Mouse (Mus musculus) adrenal gland, postnatal 25 days (tissue): ENCODE measurements around the gene Kctd6. TPM values are rescaled to one million over a fixed set of nuclear protein-coding genes. Genes with fewer than 3 reads are reported as not detected.
"Not testable (repeated sequence)": the region's sequence is repeated elsewhere in the genome, so short reads cannot be mapped to it uniquely, and the experiment has no call there.

Experiments
- DNase-seq: peaks from one replicate; pipeline ENCODE4 v3.0.0; 2021; ENCODE audit warnings: mixed read lengths
- long read RNA-seq: library from polyadenylated mRNA; stranded (forward); transcript quantifications from one replicate; pipeline ENCODE4 v2.0.0, GENCODE M21; 2021
- total RNA-seq: library from RNA; stranded (reverse); gene quantifications from 2 replicates; pipeline ENCODE4 v1.2.3, GENCODE M21; 2021

The Kctd6 gene
- 12.9 and 13.7 TPM in 2 replicates for total RNA-seq
- long read RNA-seq, transcript Kctd6-201 (3 exons, 1,650 nt), result major isoform, 22 of 27 reads
- long read RNA-seq, partial matches to known transcripts, result 4 of 27 reads
- long read RNA-seq, other reads (novel, unspliced or antisense), result 1 of 27 reads

DNA sequence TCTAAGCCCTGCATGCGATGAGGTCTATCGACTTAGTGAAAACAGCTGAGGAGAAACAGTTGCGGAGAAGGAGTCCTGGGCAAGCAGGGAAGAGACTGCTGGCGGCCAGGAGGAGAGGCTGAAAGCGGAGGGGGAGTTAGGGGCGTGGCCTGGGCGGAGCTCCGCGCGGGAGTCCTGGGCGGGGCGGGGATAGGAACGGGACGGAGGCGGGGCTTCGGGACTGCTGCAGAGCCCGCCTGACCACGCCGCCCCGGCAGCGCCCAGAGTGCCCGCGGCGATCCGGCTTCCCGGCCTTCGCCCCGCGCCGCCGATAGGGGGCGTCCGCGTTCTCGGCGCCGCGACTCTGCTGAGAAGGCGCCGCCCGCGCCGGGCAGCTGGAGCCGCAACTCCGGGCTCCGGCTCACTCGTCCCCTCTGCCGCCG is at the start of gene Kctd6:
Gene Kctd6, plus strand, starts transcription at position 338 of the 422 bp plus-strand sequence.
- DNase-seq, result peak; percentile 100

DNA sequence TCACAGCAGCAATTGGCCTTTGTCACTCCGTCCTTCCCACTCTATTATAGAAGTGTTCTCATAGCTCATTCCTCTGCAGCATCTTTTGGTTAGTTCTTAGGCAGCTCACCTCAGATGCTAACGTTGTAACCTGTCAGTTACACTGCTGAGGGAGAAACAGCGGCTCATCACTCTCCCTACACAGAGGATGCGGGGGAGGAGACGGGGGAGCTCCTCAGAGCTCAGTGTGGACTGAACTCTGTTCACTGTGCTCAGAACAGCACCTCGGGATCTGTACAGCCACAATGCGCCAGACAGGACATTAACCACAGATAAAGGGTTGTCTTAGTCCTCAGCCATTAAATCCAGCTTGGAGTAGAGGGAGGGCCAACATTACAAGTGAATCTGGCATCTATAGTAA is 49.5 kb upstream of the Kctd6 start:
- DNase-seq, result no peak

DNA sequence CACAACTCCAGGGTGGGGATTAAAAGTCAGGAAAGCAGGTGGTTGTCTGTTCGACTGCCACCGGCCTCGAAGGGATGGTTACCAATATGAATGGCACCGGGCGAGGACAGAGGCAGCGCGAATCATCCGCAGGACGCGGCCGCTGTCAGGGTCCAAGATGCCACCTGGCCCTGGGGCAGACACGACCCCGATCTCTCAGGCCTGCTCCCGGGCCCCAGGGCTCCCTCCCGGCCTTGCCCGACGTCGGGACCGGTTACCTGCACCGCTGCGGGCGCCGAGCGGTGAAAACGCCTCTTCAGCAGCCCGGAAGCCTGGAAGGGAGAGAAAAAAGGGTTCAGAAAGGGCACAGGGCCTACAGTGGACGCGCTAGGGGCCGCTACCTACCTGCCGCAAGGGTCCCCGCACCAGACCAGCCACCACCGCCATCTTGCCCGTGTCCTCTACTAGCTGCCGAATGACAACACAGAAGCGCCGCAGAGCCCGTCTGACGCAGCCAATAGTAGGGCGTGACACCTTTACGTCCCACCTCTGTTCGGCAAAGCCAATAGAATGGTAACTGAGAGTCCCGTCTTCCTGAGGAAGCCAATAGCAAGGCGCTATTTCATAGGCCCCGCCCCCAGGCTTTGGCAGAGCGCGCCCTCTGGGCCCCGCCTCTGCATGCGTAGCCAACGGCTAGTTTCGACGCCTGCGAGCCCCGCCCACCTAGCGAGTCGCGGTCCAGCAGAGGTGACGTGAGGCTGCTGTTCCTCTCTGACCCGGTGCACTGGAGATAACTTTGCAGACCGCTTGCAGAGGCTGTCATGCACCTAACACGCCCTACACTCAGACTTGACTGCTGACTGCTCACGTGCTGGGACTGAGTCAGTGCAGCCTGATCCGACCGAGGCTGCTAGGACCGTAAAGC is 41.2 kb upstream of the Kctd6 start, which contains the start of gene Pdhb:
Gene Pdhb, minus strand, starts transcription at position 519 of the 904 bp plus-strand sequence.
- DNase-seq, result peak; percentile 99

DNA sequence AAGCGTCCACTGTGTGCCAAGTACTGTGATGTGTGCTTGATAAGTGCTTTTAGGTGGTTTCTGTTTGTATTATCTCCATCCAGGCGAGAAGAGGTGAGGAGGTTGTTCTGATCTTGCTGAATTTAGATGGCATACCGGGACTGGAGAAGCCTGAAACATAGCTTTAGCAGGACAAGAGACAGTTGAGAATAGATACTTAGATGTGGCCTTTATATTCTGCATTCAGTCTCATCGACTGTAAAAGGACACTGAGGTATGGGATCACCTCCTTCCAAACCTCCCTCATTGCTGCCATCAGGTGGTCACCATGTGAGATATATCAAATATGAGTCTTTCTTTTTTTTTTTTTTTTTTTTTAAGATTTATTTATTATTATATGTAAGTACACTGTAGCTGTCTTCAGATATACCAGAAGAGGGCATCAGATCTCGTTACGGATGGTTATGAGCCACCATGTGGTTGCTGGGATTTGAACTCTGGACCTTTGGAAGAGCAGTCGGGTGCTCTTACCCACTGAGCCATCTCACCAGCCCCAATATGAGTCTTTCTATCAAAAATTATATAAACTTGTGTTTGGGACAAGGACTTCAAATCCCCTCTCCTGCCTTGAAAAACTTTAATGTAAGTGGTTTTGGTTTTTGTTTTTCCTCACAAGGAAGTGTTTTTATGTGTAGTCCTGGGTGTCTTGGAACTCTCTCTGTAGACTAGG is 40.2 kb upstream of the Kctd6 start:
- DNase-seq, result not testable (repeated sequence)

DNA sequence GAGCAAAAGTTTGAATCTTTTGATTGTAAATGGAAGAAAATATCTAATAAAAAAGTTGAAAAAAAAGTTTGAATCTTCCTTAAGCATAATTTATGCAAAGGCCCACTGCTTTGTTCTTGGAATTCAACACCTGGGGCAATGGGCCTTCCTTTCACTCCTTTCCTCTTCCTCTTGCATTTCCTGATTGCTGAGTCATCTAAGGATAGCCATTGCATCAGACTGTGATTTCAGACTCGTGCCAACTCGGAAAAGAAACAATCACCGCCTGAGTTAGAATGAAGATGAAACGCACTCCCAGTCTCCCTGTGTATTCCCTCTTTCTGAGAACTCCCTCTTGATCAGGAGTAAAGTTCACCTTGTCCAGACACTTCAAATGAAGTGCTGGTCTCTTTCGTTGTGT is 39.3 kb upstream of the Kctd6 start:
- no peak for DNase-seq

DNA sequence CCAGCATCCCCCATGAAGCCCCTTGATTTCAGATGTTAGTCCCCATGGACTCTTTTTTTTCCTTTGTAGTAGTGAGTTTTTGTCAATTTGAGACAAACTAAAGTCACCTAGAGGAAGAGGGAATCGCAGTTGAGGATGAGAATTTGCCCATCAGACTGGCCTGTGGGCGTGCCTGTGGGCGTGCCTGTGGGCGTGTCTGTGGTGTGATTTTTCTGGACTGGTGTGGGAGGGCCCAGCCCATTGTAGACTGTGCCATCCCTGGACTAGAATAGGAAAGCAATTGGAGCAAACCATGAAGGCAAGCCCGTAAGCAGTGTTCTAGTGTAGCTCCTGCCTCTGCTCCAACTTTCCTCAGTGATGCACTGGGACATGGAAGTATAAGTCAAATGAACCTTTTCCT is 37.7 kb upstream of the Kctd6 start:
- DNase-seq, result peak; percentile 37

DNA sequence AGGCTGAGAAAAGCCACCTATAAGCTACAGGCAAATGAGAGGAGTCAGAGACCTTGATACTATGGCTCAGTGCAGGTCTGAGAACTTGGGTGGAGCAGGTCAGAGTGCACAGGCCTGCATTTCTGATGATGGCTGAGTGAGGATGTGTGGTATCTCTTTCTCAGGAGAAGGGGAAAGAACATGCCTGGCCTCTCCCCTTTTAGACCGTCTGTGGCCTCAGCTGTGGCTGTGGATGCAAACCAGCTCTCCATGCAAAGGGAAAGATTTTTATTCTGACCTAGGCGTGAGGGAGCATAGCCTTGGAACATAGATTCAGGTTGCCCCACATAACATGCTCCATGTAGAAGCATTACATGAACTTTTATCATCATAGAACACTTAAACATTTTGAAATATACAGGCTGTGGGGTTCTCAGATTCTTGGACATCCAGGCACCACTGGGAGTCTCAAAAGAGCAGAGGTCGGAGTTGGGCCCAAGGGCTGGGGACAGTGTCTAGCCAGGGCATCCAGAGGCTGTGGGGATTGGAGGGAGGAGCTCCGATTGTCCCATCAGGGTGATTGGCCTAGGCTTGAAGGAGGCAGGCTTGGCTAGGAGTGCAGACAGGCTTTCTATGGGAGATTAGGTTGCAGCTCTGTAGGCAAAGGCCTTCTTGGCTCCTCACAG is 33.4 kb upstream of the Kctd6 start:
- no peak for DNase-seq

DNA sequence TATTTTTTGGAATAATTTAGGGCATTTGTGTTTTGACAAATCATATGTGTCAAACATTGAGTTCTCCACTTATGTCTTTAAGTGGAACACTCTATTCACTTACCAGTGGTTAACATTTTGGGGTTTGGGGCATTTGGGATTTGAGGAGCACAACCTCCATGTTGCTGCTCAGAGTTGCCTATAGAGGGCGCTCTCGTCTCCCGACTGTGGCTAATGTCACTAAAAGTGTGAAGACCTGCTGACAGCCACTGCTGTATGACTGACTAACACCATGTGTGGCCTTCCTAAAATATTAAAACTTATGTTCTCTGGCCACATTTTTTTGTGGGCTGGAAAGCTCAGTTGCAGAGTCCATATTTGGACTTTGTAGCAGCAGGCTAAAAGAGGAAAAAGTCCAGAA is 30.6 kb upstream of the Kctd6 start:
- no peak for DNase-seq

DNA sequence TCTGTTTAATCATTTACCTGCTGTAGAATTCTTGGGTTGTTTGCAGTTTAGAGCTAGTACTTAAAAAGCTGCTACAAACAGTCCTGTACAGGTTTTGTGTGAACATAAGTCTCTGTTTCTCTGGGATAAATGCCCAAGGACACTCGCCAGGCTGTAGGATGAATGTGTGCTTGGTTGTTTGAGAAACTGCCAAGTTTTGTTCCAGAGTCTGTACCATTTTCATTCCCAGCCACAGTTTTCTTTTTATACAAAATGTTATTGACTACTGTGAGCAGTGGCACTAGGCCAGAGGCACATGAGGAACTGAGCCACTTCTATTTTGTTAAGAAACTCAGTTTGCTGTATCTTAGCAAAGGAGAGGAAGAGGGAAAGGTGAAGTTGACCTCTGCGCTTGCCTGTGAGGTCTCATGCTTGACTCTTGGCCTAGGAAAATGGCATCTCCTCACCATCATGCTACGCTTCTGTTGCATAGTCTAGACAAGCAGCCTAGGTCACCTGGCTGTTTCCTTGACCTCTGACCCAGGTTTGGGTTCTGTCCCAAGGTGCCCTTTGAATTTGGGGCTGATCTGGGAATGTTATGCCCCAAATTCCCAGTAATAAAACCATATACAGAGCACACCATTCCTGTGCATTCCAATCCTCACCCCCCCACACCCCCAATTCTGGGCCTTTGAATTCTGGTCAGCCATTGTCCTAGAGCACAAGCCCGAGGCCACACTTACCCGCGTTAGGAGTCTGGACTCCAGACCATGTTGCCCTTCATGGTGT is 27.5 kb upstream of the Kctd6 start:
- DNase-seq, result peak; percentile 23

DNA sequence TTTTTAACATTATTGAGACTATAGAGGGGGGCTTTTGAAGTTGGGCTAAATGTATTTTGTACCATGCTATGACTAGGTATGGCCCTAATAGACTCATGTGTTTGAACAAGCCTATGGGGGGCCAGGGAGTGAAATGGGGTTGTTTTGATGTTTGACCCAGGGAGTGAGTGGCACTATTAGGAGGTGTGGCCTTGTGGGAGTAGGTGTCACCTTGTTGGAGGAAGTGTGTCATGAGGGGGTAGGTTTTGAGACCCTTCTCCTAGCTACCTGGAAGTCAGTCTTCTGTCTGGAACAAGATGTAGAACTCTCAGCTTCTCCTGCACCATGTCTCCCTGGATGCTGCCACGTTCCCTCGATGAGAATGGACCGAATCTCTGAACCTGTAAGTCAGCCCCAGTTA is 23.4 kb upstream of the Kctd6 start:
- DNase-seq, result no peak

DNA sequence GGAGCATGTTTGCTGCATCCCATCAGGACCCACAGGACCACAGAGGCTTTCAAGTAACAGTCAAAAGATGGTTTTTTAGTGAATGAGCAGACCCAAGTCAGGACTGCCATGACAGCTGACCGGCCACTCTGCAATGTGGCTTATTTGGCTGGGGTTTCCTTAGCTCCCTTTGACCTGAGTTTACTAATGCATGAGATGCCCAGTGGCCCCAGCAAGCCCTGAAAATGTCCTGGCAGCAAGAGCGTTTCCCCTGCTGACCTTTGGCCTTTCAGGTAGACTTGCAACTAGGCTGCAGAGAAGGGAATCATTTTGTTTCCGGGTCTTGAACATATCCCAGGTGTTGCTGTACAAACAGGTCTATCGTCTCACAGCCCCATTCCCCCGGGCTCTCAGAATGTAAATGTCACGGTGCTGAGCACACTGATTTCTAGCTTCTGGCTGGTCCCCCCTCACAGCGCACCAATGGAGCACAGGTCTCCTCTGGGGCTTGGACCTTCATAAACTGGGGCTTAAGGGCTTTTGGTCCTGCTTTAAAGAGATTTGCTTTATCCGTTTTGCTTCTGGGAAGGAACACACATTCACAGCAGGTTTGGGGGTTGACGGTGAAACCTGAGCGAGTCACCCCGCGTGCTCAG is 22.5 kb upstream of the Kctd6 start:
- no peak for DNase-seq

DNA sequence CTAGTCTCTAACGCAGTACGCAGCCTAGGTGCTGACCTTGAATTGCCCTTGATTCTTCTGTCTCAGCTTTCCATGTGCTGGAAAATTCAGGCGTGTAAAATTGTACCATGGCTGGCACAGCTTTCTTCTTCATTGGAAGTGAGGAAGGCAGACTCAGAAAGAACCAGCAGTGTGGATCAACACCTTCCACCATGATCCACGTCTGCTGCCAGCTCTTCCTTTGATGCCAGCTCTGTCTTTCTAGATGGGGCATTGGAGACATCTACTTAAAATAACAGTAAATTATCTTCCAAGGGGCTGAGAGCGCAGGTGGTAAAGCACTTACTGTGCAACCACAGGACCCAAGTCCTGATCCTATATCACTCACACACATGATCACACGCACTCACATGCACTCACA is 21.2 kb upstream of the Kctd6 start:
- no peak for DNase-seq

DNA sequence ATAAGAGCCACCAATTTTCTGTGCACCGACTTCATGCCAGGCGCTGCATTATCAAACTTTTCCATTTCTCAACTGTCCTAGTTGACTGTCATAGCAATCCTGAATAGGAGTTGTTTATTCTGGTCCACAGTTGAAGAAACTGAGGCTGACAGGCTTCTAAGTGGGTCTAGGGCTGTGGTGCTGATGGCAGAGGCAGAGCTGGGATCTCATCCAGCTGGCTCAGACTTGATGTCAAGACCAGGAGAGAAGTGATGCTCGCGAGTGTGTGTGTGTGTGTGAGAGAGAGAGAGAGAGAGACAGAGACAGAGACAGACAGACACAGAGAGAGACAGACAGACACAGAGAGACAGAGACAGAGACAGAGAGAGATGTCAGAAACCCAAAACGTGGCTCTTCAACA is 13.2 kb upstream of the Kctd6 start:
- no peak for DNase-seq

DNA sequence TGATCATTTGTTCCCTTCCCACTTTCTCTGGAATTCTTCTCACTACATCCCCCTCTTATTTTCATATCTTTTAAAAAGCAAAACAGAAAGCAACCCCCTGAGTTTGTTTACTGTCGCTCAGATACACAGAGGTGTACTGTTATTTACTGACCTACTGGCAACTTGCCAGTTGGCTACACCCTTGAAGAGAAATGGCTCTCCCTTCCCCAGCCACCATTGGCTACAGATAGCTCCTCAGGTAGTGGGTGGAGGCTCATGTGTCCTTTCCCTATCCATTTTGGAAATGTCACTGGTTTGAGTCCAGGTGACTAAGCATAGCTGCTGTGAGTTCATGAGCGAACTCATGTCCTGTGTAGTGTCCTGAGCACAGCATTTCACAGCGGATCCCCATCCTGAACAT is 12.2 kb upstream of the Kctd6 start:
- no peak for DNase-seq

DNA sequence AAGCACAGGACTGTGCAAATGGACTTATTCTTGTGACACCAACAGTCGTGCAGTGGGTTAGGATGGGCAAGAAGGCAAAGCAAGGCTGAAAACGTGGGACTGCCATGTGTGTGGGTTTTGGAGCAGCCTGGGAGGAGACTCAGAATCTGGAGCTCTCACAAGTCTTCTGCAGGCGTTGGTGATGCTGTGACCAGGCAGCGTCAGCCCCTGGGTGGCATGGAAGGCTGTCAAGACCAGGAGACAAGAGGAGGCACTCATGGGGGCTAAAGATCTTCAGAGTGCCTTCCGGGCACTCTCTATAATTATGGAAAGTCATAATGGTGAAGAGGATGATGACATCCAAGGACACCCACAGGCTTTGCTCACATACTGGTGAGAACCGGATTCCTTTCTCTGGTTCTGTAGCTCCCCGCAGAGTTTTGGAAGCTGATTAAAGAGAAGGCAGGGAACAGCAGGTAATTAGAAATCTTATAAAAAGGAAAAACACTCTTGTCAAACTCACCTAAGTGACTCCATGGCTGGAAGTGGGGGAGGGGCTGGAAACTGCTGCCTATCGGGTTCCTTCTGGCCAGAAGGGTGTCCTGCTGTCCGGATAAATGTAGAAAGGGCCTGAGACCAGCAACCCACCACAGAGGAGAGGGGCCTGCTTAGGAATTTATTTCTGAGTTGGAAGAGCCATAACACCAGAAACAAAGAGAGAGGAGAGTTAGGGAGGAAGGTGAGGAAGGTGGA is 7.6 kb upstream of the Kctd6 start:
- DNase-seq, result no peak

DNA sequence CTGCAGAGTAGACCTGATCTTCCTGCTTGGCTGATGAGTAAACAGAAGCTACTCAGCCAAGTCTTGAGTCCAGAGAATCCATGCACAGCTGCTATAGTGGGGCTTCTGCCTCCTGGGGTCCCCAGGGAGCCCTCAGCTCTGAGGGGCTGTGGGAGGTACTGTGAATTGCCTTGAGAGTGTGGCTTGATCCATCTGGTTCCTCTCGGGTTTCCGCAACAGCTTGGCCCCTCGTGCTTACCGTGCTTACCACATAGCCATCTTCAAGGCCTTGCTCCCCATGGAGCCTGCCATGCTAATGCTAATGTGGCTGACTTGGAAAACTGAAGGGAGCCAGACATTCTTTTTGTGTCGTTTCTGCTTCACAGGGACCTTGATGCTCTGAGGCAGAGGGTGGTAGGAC is 6.8 kb upstream of the Kctd6 start:
- DNase-seq, result no peak

DNA sequence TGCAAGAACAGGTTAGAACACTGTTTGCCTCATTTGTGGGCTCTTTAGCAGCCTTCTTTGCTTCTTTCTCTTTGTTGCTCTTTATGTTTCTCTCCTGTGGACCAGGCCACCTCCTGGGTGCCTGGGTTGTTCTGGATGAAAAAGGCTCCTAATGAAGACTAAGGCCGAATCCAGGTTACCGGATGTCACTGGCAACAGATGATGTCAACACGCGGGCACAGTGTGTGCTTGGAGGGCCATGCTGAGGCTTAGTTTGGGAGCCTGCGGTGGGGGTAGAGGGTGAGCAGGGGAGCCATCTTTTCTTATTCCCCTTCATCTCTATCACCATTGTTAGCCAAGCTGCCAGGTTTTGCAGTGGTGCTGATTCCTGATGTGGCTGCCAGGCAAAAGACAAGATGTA is 6.4 kb upstream of the Kctd6 start:
- DNase-seq, result no peak

DNA sequence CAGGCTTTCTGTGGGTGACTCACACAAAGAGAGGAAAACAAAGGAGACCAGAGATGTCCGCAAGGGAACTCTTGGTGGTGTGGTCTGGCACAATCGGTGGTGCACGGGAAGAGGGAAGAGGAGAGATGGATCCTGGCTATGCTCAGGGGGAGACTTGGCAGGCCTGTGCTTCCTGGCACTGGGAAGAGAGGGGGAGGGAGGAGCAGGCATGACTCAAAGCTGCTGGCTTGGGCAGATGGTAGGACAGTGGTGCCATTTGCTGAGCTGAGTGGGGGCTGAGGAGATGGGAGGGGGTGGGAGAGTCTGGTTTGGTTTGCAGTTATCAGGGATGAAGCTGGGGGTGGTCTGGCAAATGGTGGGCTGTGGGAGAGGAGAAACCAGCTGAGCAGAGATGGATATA is 5.1 kb upstream of the Kctd6 start:
- peak; percentile 42 for DNase-seq

DNA sequence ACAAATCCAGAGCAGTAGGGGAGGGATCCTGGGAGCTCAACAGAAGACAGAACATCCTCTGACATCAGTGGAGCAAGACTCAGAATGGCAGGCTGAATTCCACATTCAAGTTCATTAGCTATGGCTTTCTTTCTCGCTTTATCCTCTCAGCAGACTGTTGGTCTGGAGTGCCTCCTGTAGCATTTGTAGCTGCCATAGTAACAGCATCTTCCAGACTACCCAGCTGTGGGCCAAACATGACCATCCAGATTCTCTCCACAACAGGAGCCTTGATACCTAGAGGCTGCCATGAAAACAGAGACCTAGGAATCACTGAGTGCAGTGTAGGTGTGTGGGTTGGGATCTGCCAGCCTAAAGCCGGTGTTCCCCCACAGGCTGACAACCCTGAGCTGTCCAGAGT is 4.0 kb upstream of the Kctd6 start:
- DNase-seq, result no peak

DNA sequence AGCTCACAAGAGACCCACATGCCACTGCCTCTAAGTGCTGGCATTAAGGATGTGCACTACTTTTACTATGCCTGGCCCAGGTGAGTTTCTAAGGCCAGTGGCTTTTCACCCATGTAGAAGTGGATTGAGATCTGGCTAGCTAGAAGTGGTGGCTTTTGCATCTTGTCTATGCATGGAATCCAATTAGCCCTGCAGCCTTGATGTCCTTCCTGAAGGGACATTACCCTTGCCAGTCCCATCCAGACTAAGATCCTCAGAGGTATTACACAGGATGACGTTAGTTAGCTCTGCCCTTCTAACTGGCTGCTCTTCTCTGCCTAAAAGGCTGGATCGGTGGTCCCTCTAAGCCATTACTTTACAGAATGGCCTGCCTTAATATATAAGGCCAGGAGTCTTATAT is 944 bp upstream of the Kctd6 start:
- no peak for DNase-seq
